Mouse (Mus musculus) stomach, embryonic 14.5 days (tissue): ENCODE results near the gene Nfx1. TPM values are rescaled to one million over a fixed set of nuclear protein-coding genes. Genes with fewer than 3 reads are reported as not detected.

Experiments used
- ATAC-seq: fragments of 200-750 bp; cut with Nextera tagmentation; 2 replicates; pipeline ENCODE4 v1.8.0; 2017; ENCODE audit warnings: low read depth, moderate TSS enrichment; ENCODE audit not compliant: insufficient number of reproducible peaks, insufficient read depth, low FRiP score
- H3K27ac ChIP-seq: fragments of 300-500 bp; sonication (generic); 2 replicates; pipeline ENCODE4 v1.5.1; 2014; ENCODE audit warnings: mild to moderate bottlenecking, low read length, moderate library complexity, mixed read lengths
- H3K27me3 ChIP-seq: fragments of 300-500 bp; sonication (generic); 2 replicates; pipeline ENCODE4 v1.6.1; 2014; ENCODE audit warnings: low read length, control low read depth, mixed read lengths; ENCODE audit not compliant: control insufficient read depth, insufficient read depth
- H3K36me3 ChIP-seq: fragments of 300-500 bp; sonication (generic); 2 replicates; pipeline ENCODE4 v1.6.1; 2014; ENCODE audit warnings: mild to moderate bottlenecking, control low read depth, low read length, moderate library complexity, mixed read lengths; ENCODE audit not compliant: control insufficient read depth, insufficient read depth
- H3K4me1 ChIP-seq: fragments of 300-500 bp; sonication (generic); 2 replicates; pipeline ENCODE4 v1.6.1; 2014; ENCODE audit warnings: low read length, control low read depth, mixed read lengths; ENCODE audit not compliant: control insufficient read depth, insufficient read depth
- H3K4me2 ChIP-seq: fragments of 300-500 bp; sonication (generic); replicated peaks from 2 replicates; pipeline ENCODE4 v1.6.1; 2014; ENCODE audit warnings: low read depth, low read length, control low read depth
- H3K4me3 ChIP-seq: fragments of 300-500 bp; sonication (generic); 2 replicates; pipeline ENCODE4 v1.5.1; 2014; ENCODE audit warnings: low read depth, low read length, control low read depth
- H3K9ac ChIP-seq: fragments of 300-500 bp; sonication (generic); replicated peaks from 2 replicates; pipeline ENCODE4 v1.6.1; 2014; ENCODE audit warnings: low read depth, mild to moderate bottlenecking, control low read depth, low read length, moderate library complexity, mixed read lengths
- H3K9me3 ChIP-seq: fragments of 300-500 bp; sonication (generic); 2 replicates; pipeline ENCODE4 v1.6.1; 2016; ENCODE audit warnings: low read depth, low read length, control low read depth; ENCODE audit not compliant: control insufficient read depth
- WGBS: fragments of 180-500 bp; shearing (Covaris S2); extraction: QIAGEN DNeasy Blood & Tissue Kit; methylation state at CpG from one replicate; pipeline ENCODE4 v1.1.7; 2014; 5-methylcytosine and 5-hydroxymethylcytosine counted together
- polyA plus RNA-seq: library from polyadenylated mRNA; unstranded; fragments of >200 nt; fragmentation: Nextera tagmentation; extraction: Ambion mirVana; gene quantifications from 2 replicates; pipeline ENCODE4 v1.2.1, GENCODE M21; 2014

The Nfx1 gene
- polyA plus RNA-seq, 1 experiment from 2014 or later: 112 TPM

DNA sequence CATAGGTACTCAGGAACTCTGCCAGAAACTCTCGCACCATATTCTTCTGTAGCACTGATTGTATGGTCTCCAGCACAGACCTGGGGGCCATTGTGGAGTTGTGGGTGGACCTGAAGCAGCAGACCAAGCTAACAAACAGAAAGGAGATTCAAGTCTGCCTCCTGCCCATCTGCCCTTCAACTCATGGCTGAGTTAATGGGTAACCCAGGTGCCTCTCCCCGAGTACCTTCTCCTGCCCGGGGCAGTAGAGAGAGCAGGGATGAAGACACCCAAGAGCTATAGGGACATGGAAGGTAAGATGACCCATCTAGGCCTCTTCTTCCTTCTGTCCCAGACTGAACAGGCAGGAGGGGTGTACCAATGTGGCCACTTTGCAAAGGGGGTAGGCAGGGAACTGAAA lies 74.6 kb downstream of the Nfx1 start:
- ATAC-seq: no peak

DNA sequence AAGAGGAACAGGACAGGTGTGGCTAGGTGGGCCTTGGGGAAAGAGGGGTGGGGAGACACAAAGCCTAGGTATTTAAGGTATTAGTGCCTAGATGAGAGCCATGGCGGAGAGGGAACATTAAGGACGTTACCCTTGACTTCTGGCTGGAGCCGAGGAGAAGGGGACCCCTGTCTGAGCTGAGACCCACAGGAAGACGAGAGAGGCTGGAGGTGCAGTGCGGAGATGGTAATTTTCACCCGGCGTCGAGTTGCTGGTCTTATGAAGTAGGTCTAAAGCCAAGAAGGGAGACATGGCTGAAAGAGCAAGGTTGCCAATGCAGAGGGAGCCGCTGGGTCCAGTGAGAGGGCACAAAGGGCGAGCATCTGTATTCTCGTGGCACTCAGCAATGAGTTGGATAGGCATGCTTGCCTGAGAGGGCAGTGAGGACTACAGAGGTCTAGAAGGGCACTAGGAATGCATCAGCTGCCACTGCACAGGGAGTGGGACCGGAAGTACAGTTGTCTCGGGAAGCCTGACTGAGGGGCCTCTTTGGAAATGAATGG lies 75.6 kb downstream of the Nfx1 start:
- no peaks in the 10 kb centered on the region for H3K36me3 ChIP-seq
- H3K27ac ChIP-seq: no peak overlapping the region
- H3K9ac ChIP-seq: no peak overlapping the region
- H3K4me3 ChIP-seq: no peak overlapping the region
- H3K4me1 ChIP-seq: no peaks in the 10 kb centered on the region
- H3K9me3 ChIP-seq: no peaks in the 10 kb centered on the region
- H3K4me2 ChIP-seq: no peak overlapping the region
- no peaks in the 10 kb centered on the region for H3K27me3 ChIP-seq
- ATAC-seq: no peak
- WGBS: 75% methylated on average over 13 of the region's 13 CpGs

More for the DNA sequence above, 74.6 kb downstream of the Nfx1 start:
- no peak overlapping the region for H3K27ac ChIP-seq
- no peaks in the 10 kb centered on the region for H3K36me3 ChIP-seq
- H3K9me3 ChIP-seq: no peaks in the 10 kb centered on the region
- no peaks in the 10 kb centered on the region for H3K4me1 ChIP-seq
- WGBS: 71% methylated on average over 3 of the region's 3 CpGs
- H3K27me3 ChIP-seq: no peaks in the 10 kb centered on the region
- no peak overlapping the region for H3K4me2 ChIP-seq
- H3K9ac ChIP-seq: no peak overlapping the region
- no peak overlapping the region for H3K4me3 ChIP-seq

DNA sequence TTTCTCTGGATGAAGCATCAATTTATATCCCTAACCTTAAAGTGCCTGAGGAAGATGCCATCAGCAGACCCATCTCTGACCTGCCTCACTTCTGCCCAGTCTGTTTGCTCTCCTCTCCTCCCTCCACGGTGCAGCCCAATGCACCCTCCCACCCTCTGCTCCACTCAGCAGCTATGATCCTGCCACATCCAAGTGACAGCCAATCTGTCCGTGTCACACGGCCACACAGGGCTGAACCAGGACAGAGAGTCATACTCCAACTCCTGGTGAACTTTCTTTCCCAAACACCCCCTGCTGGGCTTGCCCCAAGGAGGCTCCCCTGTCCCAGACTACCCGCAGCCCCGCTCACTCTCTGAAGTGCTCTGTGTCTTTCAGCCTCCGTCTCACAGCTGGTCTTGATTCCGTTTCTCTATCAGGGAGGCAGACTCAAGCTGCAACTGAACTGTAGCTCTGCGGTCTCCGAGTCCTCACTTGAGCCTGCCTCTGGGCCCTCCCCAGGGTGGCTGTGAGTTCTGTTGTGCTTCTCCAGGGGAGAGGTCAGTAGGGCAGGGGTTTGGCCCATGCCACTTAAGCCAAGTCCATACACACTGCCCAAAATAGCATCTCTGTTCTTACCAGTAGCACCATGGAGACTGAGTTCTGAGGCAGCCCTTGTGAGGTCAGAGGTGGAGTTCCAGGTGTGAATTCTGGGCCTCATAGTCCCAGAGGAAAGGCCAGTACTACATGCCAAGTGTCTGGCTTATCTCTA lies 77.0 kb downstream of the Nfx1 start, which contains the start of gene Aqp7:
Gene Aqp7 (minus strand): TSS at position 616 of the 748 bp plus-strand sequence.
- no peak for ATAC-seq
- WGBS: 33% methylated on average over 9 of the region's 9 CpGs
- H3K27me3 ChIP-seq: no peaks in the 10 kb centered on the region

DNA sequence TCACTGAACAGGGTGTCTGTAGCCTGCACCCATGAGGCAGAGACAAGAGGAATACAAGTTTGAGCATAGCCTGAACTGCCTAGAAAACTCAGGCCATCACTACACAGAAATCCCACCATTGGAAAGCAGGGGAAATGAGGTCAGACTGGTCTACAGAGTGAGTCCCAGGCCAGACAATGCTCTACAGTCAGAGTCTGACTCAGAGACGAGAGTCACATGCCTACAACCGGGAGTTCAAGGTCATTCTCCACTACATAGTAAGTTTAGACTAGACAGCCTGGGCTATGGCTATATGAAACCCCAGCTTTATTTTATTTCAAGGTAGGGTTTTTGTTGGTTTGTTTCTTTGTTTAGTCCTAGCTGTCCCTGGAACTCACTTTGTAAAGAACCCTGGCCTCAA lies 78.2 kb downstream of the Nfx1 start:
- no peaks in the 10 kb centered on the region for H3K4me1 ChIP-seq
- no peak for ATAC-seq
- H3K36me3 ChIP-seq: no peaks in the 10 kb centered on the region
- H3K4me2 ChIP-seq: no peak overlapping the region
- no peak overlapping the region for H3K4me3 ChIP-seq
- no peak overlapping the region for H3K9ac ChIP-seq
- no peaks in the 10 kb centered on the region for H3K9me3 ChIP-seq
- 79% methylated on average over 2 of the region's 2 CpGs for WGBS
- no peak overlapping the region for H3K27ac ChIP-seq
- H3K27me3 ChIP-seq: no peaks in the 10 kb centered on the region

More for the DNA sequence above, 77.0 kb downstream of the Nfx1 start, which contains the start of gene Aqp7:
- Histone ChIP-seq H3K9me3 (no peaks in the 10 kb centered on the region), H3K36me3 (no peaks in the 10 kb centered on the region), H3K27ac (no peak within 1 kb of the TSS), H3K4me2 (no peak within 1 kb of the TSS), H3K4me1 (no peaks in the 10 kb centered on the region), H3K9ac (no peak within 1 kb of the TSS), H3K4me3 (no peak within 1 kb of the TSS)

DNA sequence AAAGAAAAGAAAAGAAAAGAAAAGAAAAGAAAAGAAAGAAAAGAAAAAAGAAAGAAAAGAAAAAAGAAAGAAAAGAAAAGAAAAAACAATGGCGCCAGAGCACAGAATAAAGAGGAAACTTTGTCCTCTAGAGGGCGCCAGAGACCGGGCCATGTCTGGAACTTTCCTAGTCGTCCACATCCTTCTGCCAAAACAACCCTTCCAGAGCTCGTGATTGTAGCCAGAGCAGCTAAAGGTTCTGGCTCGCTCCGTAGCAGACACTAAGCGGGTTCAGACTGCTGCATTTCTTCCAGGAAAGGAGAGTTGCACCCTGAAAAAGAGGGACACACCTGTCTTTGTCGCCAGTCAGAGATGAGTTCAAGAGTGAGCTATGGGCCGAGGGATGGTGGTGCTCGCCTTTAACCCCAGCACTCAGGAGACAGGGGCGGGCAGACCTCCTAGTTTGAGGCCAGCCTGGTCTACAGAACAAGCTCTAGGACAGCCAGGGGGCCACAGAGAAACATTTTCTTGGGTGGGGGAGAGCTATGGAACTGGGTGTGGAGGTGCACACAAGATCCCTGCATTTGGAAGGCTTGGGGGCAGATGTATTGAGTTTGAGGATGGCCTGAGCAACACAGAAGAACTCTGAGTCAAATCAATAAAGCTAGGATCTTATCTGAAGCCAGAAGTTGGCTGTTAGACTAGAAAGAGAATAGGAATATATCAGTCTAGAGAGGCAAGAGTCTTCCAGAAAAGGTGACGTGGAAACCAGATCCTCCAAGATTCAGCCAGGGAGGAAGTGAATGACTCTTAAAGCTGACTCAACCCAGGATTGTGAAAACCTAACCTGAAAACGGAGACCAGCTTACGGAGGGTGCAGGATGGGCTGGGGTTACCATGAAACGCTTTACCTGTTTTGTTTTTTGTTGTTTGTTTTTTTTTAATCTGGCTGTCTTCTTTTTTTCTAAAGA lies 80.3 kb downstream of the Nfx1 start:
- H3K9me3 ChIP-seq: no peaks in the 10 kb centered on the region

DNA sequence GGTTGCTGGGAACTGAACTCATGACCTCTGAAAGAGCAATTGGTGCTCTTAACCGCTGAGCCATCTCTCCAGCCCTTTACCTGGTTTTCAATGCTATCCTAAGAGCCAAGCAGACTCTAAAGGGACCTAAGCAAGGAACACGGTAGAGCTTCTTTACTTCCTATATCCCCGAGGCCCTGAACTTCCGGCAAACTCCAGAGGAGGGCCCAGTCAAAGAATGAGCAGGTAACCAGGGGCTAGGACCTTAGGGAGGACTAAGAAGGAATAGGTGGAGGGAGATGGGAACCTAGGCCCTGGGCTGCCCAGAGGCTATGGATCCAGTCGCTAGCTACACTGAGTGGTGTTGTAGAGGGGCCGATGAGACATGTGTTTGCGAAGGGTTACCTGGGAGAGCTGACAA lies 81.1 kb downstream of the Nfx1 start:
- no peaks in the 10 kb centered on the region for H3K36me3 ChIP-seq
- H3K4me1 ChIP-seq: 0 out of 2 replicates have a peak, but pooled peaks cover 5% of the 10 kb centered on the region
- H3K27ac ChIP-seq: no peak overlapping the region
- H3K9ac ChIP-seq: no peak overlapping the region
- H3K9me3 ChIP-seq: no peaks in the 10 kb centered on the region
- no peaks in the 10 kb centered on the region for H3K27me3 ChIP-seq
- H3K4me3 ChIP-seq: no peak overlapping the region
- no peak overlapping the region for H3K4me2 ChIP-seq
- WGBS: 80% methylated on average over 7 of the region's 7 CpGs
- ATAC-seq: no peak

More for the DNA sequence above, 80.3 kb downstream of the Nfx1 start:
- Histone ChIP-seq H3K4me2 (peak overlapping the region; percentile 5; the same call in 1 of the 2 replicates), H3K9ac (no peak overlapping the region), H3K36me3 (no peaks in the 10 kb centered on the region), H3K4me1 (0 out of 2 replicates have a peak, but pooled peaks cover 5% of the 10 kb centered on the region), H3K4me3 (no peak overlapping the region), H3K27me3 (no peaks in the 10 kb centered on the region), H3K27ac (0 out of 2 replicates have a peak overlapping the region, but pooled peaks have one; percentile 0)
- 31% methylated on average over 16 of the region's 16 CpGs for WGBS
- peak; percentile 53; the same call in 1 of the 2 replicates for ATAC-seq

DNA sequence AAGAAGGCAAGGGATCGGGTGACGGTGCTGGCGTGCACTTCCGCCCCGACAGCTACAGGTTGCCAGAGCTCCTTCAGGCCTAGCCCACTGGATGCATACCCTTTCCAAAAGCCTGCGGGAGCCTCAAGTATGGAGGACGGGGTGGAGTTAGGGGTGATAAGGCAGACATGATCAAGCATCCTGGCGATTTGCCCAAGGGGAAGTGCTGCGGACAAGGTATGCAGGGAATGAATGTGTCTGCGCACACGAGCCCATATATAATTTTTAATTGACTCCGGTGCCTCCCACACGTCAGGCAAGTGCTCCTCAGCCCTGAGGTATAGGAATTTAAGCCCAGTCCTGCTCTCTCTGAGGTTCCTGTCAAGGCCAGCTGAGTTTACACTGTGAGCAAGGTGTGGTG lies 84.4 kb downstream of the Nfx1 start:
- no peaks in the 10 kb centered on the region for H3K9me3 ChIP-seq
- no peaks in the 10 kb centered on the region for H3K27me3 ChIP-seq
- peak; percentile 57; the same call in 1 of the 2 replicates for ATAC-seq
- 0 out of 2 replicates have a peak, but pooled peaks cover 5% of the 10 kb centered on the region for H3K4me1 ChIP-seq
- no peaks in the 10 kb centered on the region for H3K36me3 ChIP-seq
- no peak overlapping the region for H3K4me3 ChIP-seq
- 32% methylated on average over 13 of the region's 13 CpGs for WGBS
- peak overlapping the region; percentile 52; the same call in 1 of the 2 replicates for H3K27ac ChIP-seq
- no peak overlapping the region for H3K9ac ChIP-seq
- H3K4me2 ChIP-seq: no peak overlapping the region

DNA sequence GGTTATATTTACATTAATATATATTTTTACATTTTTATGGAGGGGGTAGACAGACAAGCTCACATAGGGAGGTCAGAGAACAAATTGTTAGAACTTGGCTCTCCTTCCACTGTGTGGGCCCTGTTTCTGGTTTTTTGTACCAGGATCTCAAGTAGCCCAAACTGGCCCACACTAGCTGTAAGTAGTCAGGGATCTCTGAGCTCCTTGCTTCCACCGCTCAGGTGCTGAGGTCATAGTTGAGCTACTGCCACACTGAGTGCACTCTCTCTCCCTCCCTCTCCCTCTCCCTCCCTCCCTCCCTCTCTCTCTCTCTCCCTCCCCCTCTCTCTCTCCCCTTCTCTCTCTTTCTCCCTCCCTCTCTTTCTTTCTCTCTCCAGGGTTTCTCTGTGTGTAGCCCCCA lies 85.5 kb downstream of the Nfx1 start:
- no peaks in the 10 kb centered on the region for H3K27me3 ChIP-seq
- no peaks in the 10 kb centered on the region for H3K36me3 ChIP-seq
- ATAC-seq: no peak
- no peak overlapping the region for H3K4me2 ChIP-seq
- 0 out of 2 replicates have a peak, but pooled peaks cover 5% of the 10 kb centered on the region for H3K4me1 ChIP-seq
- no peak overlapping the region for H3K27ac ChIP-seq
- H3K9ac ChIP-seq: no peak overlapping the region
- no peaks in the 10 kb centered on the region for H3K9me3 ChIP-seq
- 31% methylated on average over 1 of the region's 1 CpGs for WGBS
- H3K4me3 ChIP-seq: no peak overlapping the region
